Mouse (Mus musculus) liver, embryonic 16.5 days (tissue): Measurements from ENCODE around the gene Tmem9. TPM values are rescaled to one million over a fixed set of nuclear protein-coding genes. Genes with fewer than 3 reads are reported as not detected.

ENCODE experiments used
- ATAC-seq: fragments of 200-750 bp; cut with Nextera tagmentation; 2 replicates; pipeline ENCODE4 v1.8.0; 2017; ENCODE audit warnings: low read depth, mild to moderate bottlenecking, moderate number of reproducible peaks, moderate library complexity
- H3K27ac ChIP-seq: fragments of 300-500 bp; sonication (generic); 2 replicates; pipeline ENCODE4 v1.5.1; 2014; ENCODE audit warnings: mild to moderate bottlenecking, low read length
- H3K27me3 ChIP-seq: fragments of 300-500 bp; sonication (generic); 2 replicates; pipeline ENCODE4 v1.6.1; 2014; ENCODE audit warnings: low read depth, low read length, mixed read lengths; ENCODE audit not compliant: control insufficient read depth, insufficient read depth
- H3K36me3 ChIP-seq: fragments of 300-500 bp; sonication (generic); 2 replicates; pipeline ENCODE4 v1.6.1; 2014; ENCODE audit warnings: mild to moderate bottlenecking; ENCODE audit not compliant: control insufficient read depth, insufficient read depth
- H3K4me1 ChIP-seq: fragments of 300-500 bp; sonication (generic); 2 replicates; pipeline ENCODE4 v1.6.1; 2014; ENCODE audit warnings: low read depth, low read length, mixed read lengths; ENCODE audit not compliant: control insufficient read depth
- H3K4me2 ChIP-seq: fragments of 300-500 bp; sonication (generic); 2 replicates; pipeline ENCODE4 v1.6.1; 2014; ENCODE audit warnings: low read depth, low read length, mixed read lengths
- H3K4me3 ChIP-seq: fragments of 300-500 bp; sonication (generic); 2 replicates; pipeline ENCODE4 v1.5.1; 2014; ENCODE audit warnings: low read depth, mild to moderate bottlenecking, low read length
- H3K9ac ChIP-seq: fragments of 300-500 bp; sonication (generic); 2 replicates; pipeline ENCODE4 v1.6.1; 2014; ENCODE audit warnings: low read depth, low read length
- H3K9me3 ChIP-seq: fragments of 300-500 bp; sonication (generic); replicated peaks from 2 replicates; pipeline ENCODE4 v1.6.1; 2016; ENCODE audit warnings: low read length; ENCODE audit not compliant: control insufficient read depth
- WGBS: fragments of 180-500 bp; shearing (Covaris S2); extraction: QIAGEN DNeasy Blood & Tissue Kit; methylation state at CpG from one replicate; pipeline ENCODE4 v1.1.7; 2014; ENCODE audit not compliant: insufficient replicate concordance; 5-methylcytosine and 5-hydroxymethylcytosine counted together
- polyA plus RNA-seq: library from polyadenylated mRNA; unstranded; fragments of >200 nt; fragmentation: Nextera tagmentation; extraction: Ambion mirVana; gene quantifications from 2 replicates; pipeline ENCODE4 v1.2.1, GENCODE M21; 2015

The Tmem9 gene
- polyA plus RNA-seq, 1 experiment from 2014 or later: 92.9 TPM

DNA sequence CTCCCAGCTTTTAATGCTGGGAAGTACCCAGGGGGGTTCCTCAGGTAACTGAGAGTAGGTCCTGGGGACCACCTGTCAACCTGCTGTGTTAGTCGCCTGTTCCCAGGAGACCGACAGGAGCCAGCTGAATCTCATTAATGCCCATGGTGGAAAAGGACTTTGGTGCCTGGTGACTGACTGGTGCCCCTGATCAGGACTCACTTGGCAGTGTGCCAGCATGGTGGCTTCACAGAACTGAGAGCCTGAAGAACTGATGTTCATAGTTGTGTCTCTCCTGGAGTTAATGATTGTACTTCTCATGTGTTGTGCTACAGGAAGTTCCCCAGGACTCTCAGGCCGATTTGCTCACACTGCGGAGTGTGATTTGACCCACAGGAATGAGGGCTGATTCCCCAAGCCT is 14.5 kb upstream of the Tmem9 start:
- Histone ChIP-seq H3K27ac (no peak overlapping the region), H3K4me3 (no peak overlapping the region), H3K9ac (no peak overlapping the region), H3K27me3 (peaks cover 3% of the 10 kb centered on the region; the same call in 1 of the 2 replicates), H3K9me3 (no peaks in the 10 kb centered on the region), H3K4me1 (no peaks in the 10 kb centered on the region; the same call in 1 of the 2 replicates), H3K4me2 (no peak overlapping the region), H3K36me3 (no peaks in the 10 kb centered on the region)
- WGBS: 53% methylated on average over 4 of the region's 4 CpGs
- no peak for ATAC-seq

DNA sequence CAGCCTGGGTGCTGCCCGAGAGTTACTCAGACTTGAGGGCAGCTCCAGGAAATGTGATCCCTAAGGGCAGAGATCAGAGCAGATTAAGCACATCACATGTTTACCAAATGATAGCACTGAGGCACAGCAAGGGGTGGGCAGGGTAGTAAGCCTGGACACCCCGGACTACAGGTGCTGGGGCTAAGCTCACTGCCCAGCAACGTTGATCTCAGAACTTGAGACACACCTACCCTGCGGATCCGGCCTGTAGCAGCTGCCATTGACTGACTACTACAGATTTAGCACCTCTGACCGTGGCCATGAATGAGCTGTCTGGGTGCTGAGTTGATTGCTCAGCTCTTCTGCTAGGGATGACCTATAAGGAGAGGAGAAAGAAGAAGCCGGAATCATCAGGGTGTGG is 10.4 kb upstream of the Tmem9 start:
- WGBS: 48% methylated on average over 7 of the region's 7 CpGs
- Histone ChIP-seq H3K36me3 (no peaks in the 10 kb centered on the region), H3K4me2 (no peak overlapping the region), H3K9me3 (no peaks in the 10 kb centered on the region), H3K4me1 (no peaks in the 10 kb centered on the region; the same call in 1 of the 2 replicates), H3K27ac (no peak overlapping the region), H3K9ac (no peak overlapping the region), H3K4me3 (no peak overlapping the region), H3K27me3 (peaks cover 3% of the 10 kb centered on the region; the same call in 1 of the 2 replicates)
- ATAC-seq: no peak

GRCm38 (mm10) chr1:135999720-136000287 is 8.1 kb upstream of the Tmem9 start:
- H3K4me1 ChIP-seq: no peaks in the 10 kb centered on the region
- H3K4me3 ChIP-seq: no peak overlapping the region
- no peak overlapping the region for H3K27ac ChIP-seq
- no peak for ATAC-seq
- no peaks in the 10 kb centered on the region for H3K36me3 ChIP-seq
- no peak overlapping the region for H3K4me2 ChIP-seq
- H3K9me3 ChIP-seq: no peaks in the 10 kb centered on the region
- peaks cover 3% of the 10 kb centered on the region; the same call in 1 of the 2 replicates for H3K27me3 ChIP-seq
- 46% methylated on average over 8 of the region's 8 CpGs for WGBS
- H3K9ac ChIP-seq: no peak overlapping the region

DNA sequence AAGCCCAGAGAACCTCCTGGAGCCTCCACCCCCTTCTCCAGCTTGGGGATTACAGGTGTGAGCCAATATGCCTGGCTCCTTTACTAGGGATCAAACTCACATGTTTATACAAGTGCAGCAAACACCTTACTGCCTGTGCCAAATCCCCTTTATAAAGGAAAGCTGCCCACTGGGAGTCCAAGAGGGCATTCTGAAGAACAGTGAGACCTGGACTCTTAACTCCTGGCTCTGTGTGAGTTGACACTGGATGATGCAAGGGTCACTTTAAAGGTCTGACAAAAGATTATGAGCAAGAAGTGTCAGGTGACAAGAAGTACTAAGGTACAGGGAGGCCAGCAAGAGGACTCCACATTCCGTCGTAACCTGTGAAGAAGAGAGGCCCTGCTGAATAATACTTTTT is 6.5 kb upstream of the Tmem9 start:
- Histone ChIP-seq H3K27ac (no peak overlapping the region), H3K27me3 (peaks cover 8% of the 10 kb centered on the region), H3K4me2 (no peak overlapping the region), H3K4me1 (no peaks in the 10 kb centered on the region), H3K9ac (no peak overlapping the region), H3K36me3 (no peaks in the 10 kb centered on the region), H3K4me3 (no peak overlapping the region), H3K9me3 (no peaks in the 10 kb centered on the region)
- 74% methylated on average over 2 of the region's 2 CpGs for WGBS
- peak; percentile 47; the same call in 1 of the 2 replicates for ATAC-seq

DNA sequence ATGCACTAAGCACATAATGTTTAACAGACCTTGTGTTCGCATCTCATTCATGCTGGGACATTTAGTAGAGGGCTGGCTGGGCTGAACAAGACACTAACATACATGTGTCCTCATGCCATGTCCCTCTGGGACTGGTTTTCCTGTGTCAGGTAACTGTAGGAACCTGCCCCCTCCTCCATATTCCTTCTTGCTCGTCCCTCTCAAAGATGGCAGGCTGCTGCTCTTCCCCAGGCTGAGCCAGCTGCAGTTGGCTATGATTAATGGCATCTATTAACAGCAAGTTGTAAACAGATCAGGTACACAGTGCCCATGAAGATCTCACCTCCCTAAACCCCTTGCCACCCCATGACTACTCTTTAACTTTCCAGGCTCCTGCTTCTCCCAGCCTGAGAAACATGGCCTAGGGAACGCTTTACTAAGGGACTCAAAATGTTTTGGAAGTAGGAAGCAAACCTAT is 1.6 kb upstream of the Tmem9 start, which contains the start of gene Igfn1:
Gene Igfn1, minus strand, starts transcription at position 51 of the 457 bp plus-strand sequence.
- peak within 1 kb of the TSS; percentile 64 for H3K4me3 ChIP-seq
- ATAC-seq: no peak
- H3K36me3 ChIP-seq: no peaks in the 10 kb centered on the region
- 74% methylated on average over 3 of the region's 3 CpGs for WGBS
- peak within 1 kb of the TSS; percentile 72 for H3K9ac ChIP-seq
- peaks cover 29% of the 10 kb centered on the region for H3K4me1 ChIP-seq
- H3K4me2 ChIP-seq: peak within 1 kb of the TSS; percentile 77; the same call in 1 of the 2 replicates
- H3K9me3 ChIP-seq: no peaks in the 10 kb centered on the region
- no peak within 1 kb of the TSS for H3K27ac ChIP-seq
- H3K27me3 ChIP-seq: peaks cover 12% of the 10 kb centered on the region

DNA sequence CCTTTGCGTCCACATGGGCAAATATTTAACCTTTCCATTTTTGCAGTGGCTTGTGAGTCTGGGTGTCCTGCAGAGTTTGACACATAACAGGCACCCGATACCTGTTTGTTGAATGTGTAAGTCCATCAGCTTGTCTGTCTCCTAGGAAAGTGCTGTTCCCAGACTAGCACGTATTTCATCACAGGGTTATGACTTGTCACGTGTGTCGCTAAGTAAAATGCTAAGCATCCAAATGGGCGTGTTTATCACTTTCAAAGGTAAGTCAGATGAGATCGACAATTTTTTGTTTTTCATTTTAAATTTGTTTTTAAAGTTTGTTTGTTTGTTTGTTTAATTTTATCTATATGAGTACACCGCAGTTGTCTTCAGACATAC is 196 bp downstream of the Tmem9 start:
- no peaks in the 10 kb centered on the region for H3K9me3 ChIP-seq
- H3K4me2 ChIP-seq: peak overlapping the region; percentile 77
- peaks cover 12% of the 10 kb centered on the region for H3K27me3 ChIP-seq
- H3K4me1 ChIP-seq: peaks cover 42% of the 10 kb centered on the region
- peak overlapping the region; percentile 72 for H3K27ac ChIP-seq
- peak overlapping the region; percentile 46 for H3K9ac ChIP-seq
- ATAC-seq: no peak
- H3K4me3 ChIP-seq: peak overlapping the region; percentile 64
- WGBS: 16% methylated on average over 8 of the region's 8 CpGs
- no peaks in the 10 kb centered on the region for H3K36me3 ChIP-seq

DNA sequence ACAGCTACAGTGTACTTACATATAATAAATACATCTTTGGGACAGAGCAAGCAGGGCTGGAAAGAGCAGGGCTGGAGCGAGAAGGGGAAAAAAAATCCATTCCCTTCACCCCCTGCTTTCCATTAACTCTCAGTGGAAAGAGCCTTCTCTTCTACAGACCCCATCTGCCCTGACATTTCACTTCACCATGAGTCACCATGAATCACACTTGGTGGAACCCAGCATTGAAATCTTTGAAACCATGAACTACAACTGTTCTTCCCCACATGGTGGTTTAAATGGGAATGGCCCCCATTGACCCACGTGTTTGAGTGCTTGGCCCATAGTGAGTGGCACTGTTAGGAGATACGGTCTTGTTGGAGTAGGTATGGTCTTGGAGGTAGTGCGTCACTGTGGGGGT is 2.3 kb downstream of the Tmem9 start:
- Histone ChIP-seq H3K36me3 (no peaks in the 10 kb centered on the region), H3K9ac (no peak overlapping the region), H3K4me3 (no peak overlapping the region), H3K27ac (no peak overlapping the region), H3K9me3 (no peaks in the 10 kb centered on the region), H3K4me1 (peaks cover 58% of the 10 kb centered on the region), H3K27me3 (peaks cover 8% of the 10 kb centered on the region), H3K4me2 (no peak overlapping the region)
- no peak for ATAC-seq
- 85% methylated on average over 4 of the region's 4 CpGs for WGBS

DNA sequence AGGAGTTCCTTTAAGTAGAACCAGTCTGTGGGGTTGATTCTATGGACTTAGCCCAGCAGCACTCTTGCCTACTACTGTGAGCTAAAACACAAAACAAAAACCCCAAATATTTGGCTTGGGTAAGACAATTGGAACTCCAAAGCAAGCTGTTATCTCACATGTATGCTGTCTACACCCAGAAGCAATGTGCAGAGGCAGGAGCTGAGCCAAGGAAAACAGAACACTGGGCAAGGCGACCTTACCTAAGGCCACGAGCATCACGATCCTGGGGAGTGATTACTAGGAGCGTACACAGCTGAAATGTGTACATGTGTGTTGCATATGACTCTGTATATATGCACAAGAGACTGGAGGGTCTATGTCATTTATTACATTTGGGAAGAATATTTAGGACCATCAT is 5.6 kb downstream of the Tmem9 start:
- 53% methylated on average over 4 of the region's 4 CpGs for WGBS
- peak overlapping the region; percentile 50; the same call in 1 of the 2 replicates for H3K9ac ChIP-seq
- ATAC-seq: peak; percentile 9; the same call in 1 of the 2 replicates

DNA sequence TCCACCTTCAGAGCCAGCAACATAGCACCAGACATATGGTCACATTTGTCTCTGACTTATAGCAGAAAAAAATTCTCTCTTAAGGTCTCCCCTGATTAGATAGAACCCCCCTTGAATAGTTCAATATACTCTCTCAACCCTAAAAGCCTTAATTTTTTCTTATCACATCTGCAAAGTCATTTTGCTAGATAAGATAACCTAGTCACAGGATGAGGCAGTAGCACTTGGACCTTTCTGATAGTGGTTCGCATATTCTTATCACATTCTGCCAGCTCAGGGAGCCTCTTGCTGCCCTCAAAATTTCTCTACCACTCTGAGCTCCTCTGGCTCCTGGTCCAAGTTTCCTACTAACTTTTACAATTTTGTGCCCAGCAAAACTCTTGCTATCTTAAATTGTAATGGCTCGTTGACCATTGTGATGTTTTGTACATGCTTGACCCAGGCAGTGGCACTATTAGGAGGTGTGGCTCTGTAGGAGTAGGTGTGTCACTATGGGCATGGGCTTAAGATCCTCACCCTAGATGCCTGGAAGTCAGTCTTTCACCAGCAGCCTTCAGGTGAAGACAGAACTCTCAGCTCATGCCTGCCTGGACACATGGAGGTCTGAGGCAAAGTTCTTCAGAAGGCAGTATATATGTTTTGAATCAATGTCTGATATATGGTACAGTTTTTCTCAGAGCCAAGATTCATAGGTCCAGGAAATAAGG is 7.0 kb downstream of the Tmem9 start:
- WGBS: 13% methylated on average over 2 of the region's 2 CpGs
- Histone ChIP-seq H3K9ac (peak overlapping the region; percentile 61), H3K9me3 (no peaks in the 10 kb centered on the region), H3K36me3 (no peaks in the 10 kb centered on the region), H3K4me3 (peak overlapping the region; percentile 28), H3K27me3 (no peaks in the 10 kb centered on the region), H3K4me2 (peak overlapping the region; percentile 60), H3K4me1 (peaks cover 71% of the 10 kb centered on the region), H3K27ac (peak overlapping the region; percentile 94)
- ATAC-seq: peak; percentile 76

More for the DNA sequence above, 5.6 kb downstream of the Tmem9 start:
- Histone ChIP-seq H3K27ac (peak overlapping the region; percentile 94), H3K4me2 (0 out of 2 replicates have a peak overlapping the region, but pooled peaks have one; percentile 60), H3K9me3 (no peaks in the 10 kb centered on the region), H3K36me3 (no peaks in the 10 kb centered on the region), H3K4me1 (peaks cover 68% of the 10 kb centered on the region), H3K27me3 (no peaks in the 10 kb centered on the region), H3K4me3 (no peak overlapping the region)
